In genomic region chr13:30833476-30834149, GRCm38 (mm10) we compare ENCODE assay signal across 13 mouse cellular contexts.
DNase-seq lines count a peak whose midpoint lies in the region; TF ChIP-seq lines count a peak whose summit lies in the region.
"Had no signal": no experiment of that assay in that cellular context is flagged by ENCODE, and none has a peak within 500 bp of the region (broad histone marks: within the 10 kb centered on the region; RNA-seq: fewer than 3 reads in every experiment).

No protein-coding gene starts in this region.

- no peak for DNase-seq in spleen, adult 2 months (ENCODE audit: low read depth in 1 of 2, low spot score in 2 of 2)
- no peak for DNase-seq in spleen, postnatal 10 days (ENCODE audit: low spot score in 2 of 2)
- peak; percentile 58 for DNase-seq in T-cell, adult 2 months (ENCODE audit: low spot score)
- DNase-seq in thymus, postnatal 4 days, result peak; percentile 38
- no peak for DNase-seq in cerebellum, postnatal 10 days
- no peak for DNase-seq in layer of hippocampus, adult 2 months (ENCODE audit: low spot score in 2 of 2)
- DNase-seq in right cerebral cortex, adult 18-20 months, result no peak
- DNase-seq: adrenal gland, adult 2 months; cerebellum, adult 2 months; heart, postnatal 4 days had no signal

- no peak for TF ChIP-seq POLR2A in spleen, adult 2 months (IDR thresholded peaks at IDR 0.05; ENCODE audit: low read depth, low read length)

- TF ChIP-seq CTCF in spleen, adult 2 months (IDR thresholded peaks at IDR 0.05; ENCODE audit: extremely low read depth, insufficient read depth, insufficient read length, insufficient replicate concordance), result no peak
- TF ChIP-seq CTCF in layer of hippocampus, adult 2 months (conservative IDR thresholded peaks at IDR 0.05), result no peak

- H3K4me3 ChIP-seq in spleen, adult 2 months (ENCODE audit: extremely low read depth, insufficient read depth, insufficient read length), result no peak overlapping the region
- peak overlapping the region; percentile 75 for H3K4me3 ChIP-seq in megakaryocyte, embryonic 14.5 days (replicated peaks)
- no peak overlapping the region for H3K4me3 ChIP-seq in layer of hippocampus, adult 2 months
- H3K4me3 ChIP-seq: forebrain, embryonic 13.5 days; lung, embryonic 15.5 days had no signal

- 4% methylated on average over 6 of the region's 6 CpGs for WGBS in spleen, adult 2 months

- H3K36me3 ChIP-seq in spleen, adult 2 months (ENCODE audit: control insufficient read depth, insufficient read depth, low read length), result no peaks in the 10 kb centered on the region
- peaks cover 62% of the 10 kb centered on the region for H3K36me3 ChIP-seq in megakaryocyte, embryonic 14.5 days (replicated peaks; ENCODE audit: low read length)
- H3K36me3 ChIP-seq: lung, embryonic 15.5 days had no signal

- H3K4me1 ChIP-seq in spleen, adult 2 months (ENCODE audit: control insufficient read depth, insufficient read depth, insufficient read length), result peaks cover 11% of the 10 kb centered on the region
- peaks cover 64% of the 10 kb centered on the region for H3K4me1 ChIP-seq in megakaryocyte, embryonic 14.5 days
- H3K4me1 ChIP-seq: lung, embryonic 15.5 days had no signal

- no peaks in the 10 kb centered on the region for H3K27me3 ChIP-seq in spleen, adult 2 months (ENCODE audit: control insufficient read depth, insufficient read depth, low read length)
- H3K27me3 ChIP-seq in megakaryocyte, embryonic 14.5 days (replicated peaks), result no peaks in the 10 kb centered on the region
- H3K27me3 ChIP-seq: forebrain, embryonic 13.5 days; lung, embryonic 15.5 days had no signal

- no peaks in the 10 kb centered on the region for H3K9me3 ChIP-seq in megakaryocyte, embryonic 14.5 days
- H3K9me3 ChIP-seq: forebrain, embryonic 13.5 days; lung, embryonic 15.5 days had no signal

- peak overlapping the region; percentile 7; the same call in 1 of the 2 replicates for H3K27ac ChIP-seq in spleen, adult 2 months (ENCODE audit: insufficient read depth, low read length)
- H3K27ac ChIP-seq in layer of hippocampus, adult 2 months, result no peak overlapping the region
- H3K27ac ChIP-seq: forebrain, embryonic 13.5 days; lung, embryonic 15.5 days had no signal

Comparison
In these comparisons a context has a peak if more than half of its experiments do, and no peak if none do; other contexts are left out.
1. DNase-seq: peak in T-cell, adult 2 months (single experiment) and thymus, postnatal 4 days (single experiment); none in spleen, adult 2 months (0 of 2), spleen, postnatal 10 days (0 of 2), cerebellum, postnatal 10 days (0 of 2), layer of hippocampus, adult 2 months (0 of 2) and right cerebral cortex, adult 18-20 months (single experiment).